Mouse (Mus musculus) ES-E14 (cell line): ENCODE results near the gene Prrt1. TPM values are rescaled to one million over a fixed set of nuclear protein-coding genes. Genes with fewer than 3 reads are reported as not detected.

ENCODE experiments used
- DNase-seq: peaks from one replicate; pipeline ENCODE4 v3.0.0-alpha.2; 2013; ENCODE audit warnings: low read depth, low spot score
- H3K27ac ChIP-seq: 2 replicates; pipeline ENCODE4 v1.5.1; 2012; ENCODE audit warnings: low read depth, mild to moderate bottlenecking, low read length, moderate library complexity, mixed read lengths; ENCODE audit not compliant: poor library complexity, insufficient read depth, severe bottlenecking
- H3K36me3 ChIP-seq: 2 replicates; pipeline ENCODE4 v1.6.1; 2012; ENCODE audit warnings: mild to moderate bottlenecking, low read length, moderate library complexity, mixed read lengths; ENCODE audit not compliant: control insufficient read depth, poor library complexity, insufficient read depth, severe bottlenecking
- H3K4me1 ChIP-seq, 2 experiments: fragments of 150-350 bp in 1 of 2; sonication (generic) in 1 of 2; 2 replicates each; pipeline ENCODE4 v1.6.1; 2012; ENCODE audit warnings: low read length in 2 of 2, mild to moderate bottlenecking in 1 of 2, mixed read lengths in 1 of 2; ENCODE audit not compliant: control insufficient read depth in 2 of 2, insufficient read depth in 2 of 2, poor library complexity in 1 of 2
- H3K4me3 ChIP-seq, 2 experiments: fragments of 150-350 bp in 1 of 2; sonication (generic) in 1 of 2; 2 replicates each; pipeline ENCODE4 v1.5.1; 2012; ENCODE audit warnings: low read length in 2 of 2, low read depth in 1 of 2, mild to moderate bottlenecking in 1 of 2, mixed read lengths in 1 of 2; ENCODE audit not compliant: insufficient read depth in 1 of 2, poor library complexity in 1 of 2, severe bottlenecking in 1 of 2
- H3K9ac ChIP-seq: 2 replicates; pipeline ENCODE4 v1.6.1; 2012; ENCODE audit warnings: low read depth, mild to moderate bottlenecking, low read length, mixed read lengths; ENCODE audit not compliant: poor library complexity, insufficient read depth, severe bottlenecking
- H3K9me3 ChIP-seq: fragments of 150-350 bp; sonication (generic); 2 replicates; pipeline ENCODE4 v1.6.1; 2012; ENCODE audit warnings: low read depth, mild to moderate bottlenecking, low read length; ENCODE audit not compliant: control insufficient read depth, insufficient read depth
- CHD2 ChIP-seq: IDR thresholded peaks from 2 replicates; pipeline ENCODE4 v1.6.1; 2014; ENCODE audit warnings: mild to moderate bottlenecking, low read depth, low read length, inconsistent platforms
- HCFC1 ChIP-seq: IDR thresholded peaks from 2 replicates; pipeline ENCODE4 v1.6.1; 2012; ENCODE audit warnings: low read length, inconsistent platforms, borderline replicate concordance; ENCODE audit not compliant: insufficient read depth
- MAFK ChIP-seq: IDR thresholded peaks from 2 replicates; pipeline ENCODE4 v1.6.1; 2014; ENCODE audit warnings: mild to moderate bottlenecking, low read depth, low read length, inconsistent platforms; ENCODE audit not compliant: insufficient read depth
- ZC3H11A ChIP-seq: IDR thresholded peaks from 2 replicates; pipeline ENCODE4 v1.6.1; 2012; ENCODE audit warnings: low read depth, mild to moderate bottlenecking, inconsistent platforms, low read length, borderline replicate concordance
- ZNF384 ChIP-seq: IDR thresholded peaks from 2 replicates; pipeline ENCODE4 v1.6.1; 2012; ENCODE audit warnings: low read depth, low read length, inconsistent platforms
- in situ Hi-C, 2 experiments: fragments of 600-800 bp; cut with MboI; formaldehyde crosslinking; loops; one replicate each; pipeline ENCODE4 v1.15.1; 2025; ENCODE audit warnings: low sequenced_read_pairs in 2 of 2, inconsistent platforms in 1 of 2; ENCODE audit not compliant: unreplicated experiment in 2 of 2
- total RNA-seq: library from RNA; depleted of rRNA; stranded (reverse); fragments of 300-350 nt; gene quantifications from 2 replicates; pipeline ENCODE4 v1.2.3, GENCODE M21; 2012

The Prrt1 gene
- total RNA-seq, 1 experiment = 0.13 TPM

DNA sequence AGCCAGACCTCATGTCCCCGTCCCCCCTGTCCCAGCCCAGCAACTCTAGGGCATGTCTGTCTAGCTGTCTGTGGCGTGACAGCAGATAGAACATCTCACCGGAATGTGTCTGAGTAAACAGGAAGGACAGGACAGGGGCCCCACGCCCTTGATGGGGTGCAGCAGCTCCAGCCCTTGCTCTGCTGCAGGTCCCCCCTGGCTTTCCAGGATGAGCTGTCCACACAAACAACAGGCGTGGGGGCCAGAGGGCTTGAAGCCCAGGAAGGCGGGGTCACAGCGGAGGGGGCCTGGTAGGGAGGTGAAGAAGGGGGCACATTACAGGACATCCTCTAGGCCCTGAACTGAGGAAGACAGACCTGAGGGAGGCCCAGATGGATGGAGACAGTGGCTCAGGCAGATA lies 25.8 kb downstream of the Prrt1 start:
- 0 out of 4 replicates have a peak, but pooled peaks cover 0 to 3% of the 10 kb centered on the region in 2 experiments for H3K4me1 ChIP-seq
- in situ Hi-C loops = no loop called here
- no peak for DNase-seq
- H3K9ac ChIP-seq = no peak overlapping the region
- no peak overlapping the region for H3K4me3 ChIP-seq
- TF ChIP-seq ZNF384 = no peak
- no peak for TF ChIP-seq CHD2
- no peak for TF ChIP-seq HCFC1
- no peak for TF ChIP-seq ZC3H11A
- TF ChIP-seq MAFK = no peak
- no peak overlapping the region for H3K27ac ChIP-seq
- H3K9me3 ChIP-seq = no peaks in the 10 kb centered on the region
- peaks cover 41% of the 10 kb centered on the region for H3K36me3 ChIP-seq

DNA sequence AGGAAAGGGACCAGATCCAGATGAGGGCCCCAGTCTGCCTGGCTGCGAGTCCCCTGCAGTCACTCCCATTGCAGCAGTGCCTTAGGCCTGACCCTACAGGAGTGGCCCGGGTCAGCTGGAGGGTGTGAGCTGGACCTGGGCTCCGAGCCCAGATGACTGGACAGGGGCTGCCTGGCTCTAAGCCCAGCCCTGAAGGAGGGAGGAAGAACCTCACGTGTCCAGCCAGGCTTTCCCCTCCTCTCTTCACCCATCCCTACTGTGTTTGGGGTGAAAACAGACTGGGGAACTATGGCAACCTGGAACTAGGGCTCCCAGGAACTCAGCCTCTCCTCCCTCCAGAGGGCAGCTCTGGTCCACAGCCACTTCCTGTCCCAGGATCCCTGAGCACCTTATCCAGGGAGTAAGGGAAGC lies 26.3 kb downstream of the Prrt1 start:
- H3K4me1 ChIP-seq = 0 out of 4 replicates have a peak, but pooled peaks cover 0 to 3% of the 10 kb centered on the region in 2 experiments
- no peak overlapping the region for H3K27ac ChIP-seq
- H3K9ac ChIP-seq = no peak overlapping the region
- in situ Hi-C loops = no loop called here
- TF ChIP-seq ZNF384 (no peak), ZC3H11A (no peak), HCFC1 (no peak), CHD2 (no peak), MAFK (no peak)
- no peak overlapping the region for H3K4me3 ChIP-seq
- DNase-seq = no peak
- no peaks in the 10 kb centered on the region for H3K9me3 ChIP-seq
- peaks cover 37% of the 10 kb centered on the region for H3K36me3 ChIP-seq

DNA sequence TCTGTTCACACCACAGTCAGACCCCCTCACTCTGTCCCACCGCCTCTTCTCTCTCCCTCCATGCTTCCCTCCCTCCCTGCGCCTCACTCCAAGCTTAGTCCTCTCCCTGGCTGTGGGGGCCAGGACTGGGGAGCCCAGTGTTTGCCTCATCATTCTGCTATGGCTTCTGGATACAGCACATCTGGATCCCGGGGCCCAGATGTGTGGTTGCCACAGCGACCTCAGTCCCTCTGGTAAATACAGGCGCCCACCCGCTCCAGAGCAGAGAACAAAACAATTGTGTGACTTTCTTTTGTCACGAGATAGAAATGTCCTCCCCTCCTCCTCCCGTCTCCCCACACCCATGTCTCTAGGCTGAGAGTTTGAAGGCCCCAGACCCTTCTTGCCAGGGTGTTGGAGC lies 27.3 kb downstream of the Prrt1 start:
- Histone ChIP-seq H3K36me3 (peaks cover 30% of the 10 kb centered on the region), H3K4me3 (no peak overlapping the region), H3K27ac (no peak overlapping the region), H3K9ac (no peak overlapping the region; the same call in 1 of the 2 replicates), H3K4me1 (peaks cover 0 to 13% of the 10 kb centered on the region in 2 experiments; a peak in 1 of 4 replicates), H3K9me3 (no peaks in the 10 kb centered on the region)
- in situ Hi-C loops = no loop called here
- no peak for DNase-seq
- TF ChIP-seq MAFK (no peak), HCFC1 (no peak), CHD2 (no peak), ZNF384 (no peak), ZC3H11A (no peak)

DNA sequence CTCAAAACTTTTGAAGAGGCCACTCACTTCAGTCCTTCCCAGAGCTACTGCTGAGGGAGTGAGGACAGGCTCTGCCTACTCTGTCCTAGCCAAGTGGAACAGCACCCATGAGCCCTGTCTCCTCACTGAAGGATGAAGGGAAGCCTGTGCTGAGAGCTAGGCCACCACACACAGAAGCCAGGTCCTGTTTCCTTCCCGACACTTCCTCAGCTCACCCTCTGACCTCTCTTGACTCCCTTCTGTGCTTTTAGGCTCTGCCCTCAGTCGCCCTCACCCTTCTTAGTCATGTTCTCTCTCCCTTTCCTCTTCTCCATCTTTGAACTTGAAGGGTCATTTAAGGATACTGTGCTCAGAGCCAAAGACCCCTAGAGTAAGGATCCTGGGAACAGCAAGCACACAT lies 27.9 kb downstream of the Prrt1 start:
- H3K9me3 ChIP-seq = no peaks in the 10 kb centered on the region
- no peak overlapping the region for H3K4me3 ChIP-seq
- H3K36me3 ChIP-seq = peaks cover 24% of the 10 kb centered on the region
- no peak overlapping the region for H3K9ac ChIP-seq
- TF ChIP-seq MAFK (no peak), ZNF384 (no peak), CHD2 (no peak), ZC3H11A (no peak), HCFC1 (no peak)
- H3K27ac ChIP-seq = no peak overlapping the region
- DNase-seq = no peak
- in situ Hi-C loops = no loop called here
- H3K4me1 ChIP-seq = peaks cover 0 to 13% of the 10 kb centered on the region in 2 experiments; a peak in 1 of 4 replicates
